Mouse (Mus musculus) CH12.LX (cell line): ENCODE measurements around the gene Cdr2. TPM values are rescaled to one million over a fixed set of nuclear protein-coding genes. Genes with fewer than 3 reads are reported as not detected.

Experiments
- DNase-seq: peaks from one replicate; pipeline ENCODE4 v3.0.0-alpha.2; 2013; ENCODE audit errors: extremely low read depth
- H3K27ac ChIP-seq: 2 replicates; pipeline ENCODE4 v1.5.1; 2012; ENCODE audit warnings: low read depth, mild to moderate bottlenecking, control low read depth, moderate library complexity; ENCODE audit not compliant: insufficient read depth
- H3K27me3 ChIP-seq: replicated peaks from 2 replicates; pipeline ENCODE3; 2012; ENCODE audit warnings: inconsistent platforms
- H3K36me3 ChIP-seq, 2 experiments: replicated peaks in 1 of 2; 2 replicates each; pipeline versions ENCODE3 to v1.6.1; 2012; ENCODE audit warnings: inconsistent platforms in 1 of 2, low read length in 1 of 2, mild to moderate bottlenecking in 1 of 2, mixed read lengths in 1 of 2, moderate library complexity in 1 of 2; ENCODE audit not compliant: control insufficient read depth in 1 of 2, insufficient read depth in 1 of 2
- H3K4me1 ChIP-seq, 2 experiments: 2 replicates each; pipeline ENCODE4 v1.6.1; 2012; ENCODE audit warnings: inconsistent platforms in 1 of 2, moderate library complexity in 1 of 2; ENCODE audit not compliant: insufficient read depth in 2 of 2, control insufficient read depth in 1 of 2
- H3K4me2 ChIP-seq: 2 replicates; pipeline ENCODE4 v1.6.1; 2012; ENCODE audit warnings: low read depth, mild to moderate bottlenecking, control low read depth; ENCODE audit not compliant: poor library complexity, insufficient read depth, severe bottlenecking
- H3K4me3 ChIP-seq, 3 experiments: fragments of 150-350 bp in 1 of 3; sonication (generic) in 1 of 3; replicated peaks in 1 of 3; 2 replicates each; pipeline versions ENCODE3 to v1.5.1; 2011 to 2012; ENCODE audit warnings: low read depth in 2 of 3, low read length in 2 of 3, mild to moderate bottlenecking in 2 of 3, moderate library complexity in 2 of 3, control low read depth in 1 of 3, improper control_type of control experiment in 1 of 3, inconsistent platforms in 1 of 3, mixed read lengths in 1 of 3; ENCODE audit not compliant: poor library complexity in 1 of 3
- H3K79me2 ChIP-seq: replicated peaks from 2 replicates; pipeline ENCODE4 v1.6.1; 2012; ENCODE audit warnings: mild to moderate bottlenecking, moderate library complexity; ENCODE audit not compliant: control insufficient read depth, poor library complexity, insufficient read depth, severe bottlenecking; ENCODE audit errors: extremely low read depth
- H3K9ac ChIP-seq: 2 replicates; pipeline ENCODE4 v1.6.1; 2012; ENCODE audit warnings: low read depth, mild to moderate bottlenecking, control low read depth, moderate library complexity; ENCODE audit not compliant: insufficient read depth
- H3K9me3 ChIP-seq: replicated peaks from 2 replicates; pipeline ENCODE3; 2012; ENCODE audit warnings: low read length, inconsistent platforms, mixed read lengths
- CHD2 ChIP-seq: IDR thresholded peaks from 2 replicates; pipeline ENCODE4 v1.6.1; 2011; ENCODE audit warnings: low read length, improper control_type of control experiment
- ELF1 ChIP-seq: IDR thresholded peaks from 2 replicates; pipeline ENCODE4 v1.6.1; 2014; ENCODE audit warnings: low read depth, mild to moderate bottlenecking, inconsistent platforms, low read length, improper control_type of control experiment
- EP300 ChIP-seq: IDR thresholded peaks from 2 replicates; pipeline ENCODE4 v1.6.1; 2011; ENCODE audit warnings: low read length, improper control_type of control experiment
- HCFC1 ChIP-seq: IDR thresholded peaks from 2 replicates; pipeline ENCODE4 v1.6.1; 2012; ENCODE audit warnings: low read depth, mild to moderate bottlenecking, inconsistent platforms, low read length, improper control_type of control experiment
- JUN ChIP-seq: IDR thresholded peaks from 2 replicates; pipeline ENCODE4 v1.6.1; 2011; ENCODE audit warnings: low read depth, mild to moderate bottlenecking, low read length, improper control_type of control experiment, moderate library complexity; ENCODE audit not compliant: insufficient read depth
- KAT2A ChIP-seq: IDR thresholded peaks from 2 replicates; pipeline ENCODE4 v1.6.1; 2012; ENCODE audit warnings: low read length, improper control_type of control experiment, inconsistent platforms; ENCODE audit not compliant: insufficient replicate concordance
- MAFK ChIP-seq: IDR thresholded peaks from 2 replicates; pipeline ENCODE4 v1.6.1; 2011; ENCODE audit warnings: low read length, improper control_type of control experiment; ENCODE audit not compliant: insufficient replicate concordance
- MAX ChIP-seq: IDR thresholded peaks from 2 replicates; pipeline ENCODE4 v1.6.1; 2011; ENCODE audit warnings: low read length, improper control_type of control experiment
- MEF2A ChIP-seq: IDR thresholded peaks from 2 replicates; pipeline ENCODE4 v1.6.1; 2014; ENCODE audit warnings: low read depth, mild to moderate bottlenecking, inconsistent platforms, low read length, improper control_type of control experiment, borderline replicate concordance
- MXI1 ChIP-seq: IDR thresholded peaks from 2 replicates; pipeline ENCODE4 v1.6.1; 2011; ENCODE audit warnings: mild to moderate bottlenecking, low read depth, low read length, improper control_type of control experiment
- MYC ChIP-seq: IDR thresholded peaks from 2 replicates; pipeline ENCODE4 v1.6.1; 2011; ENCODE audit warnings: low read depth, mild to moderate bottlenecking, improper control_type of control experiment, low read length
- NELFE ChIP-seq: IDR thresholded peaks from 2 replicates; pipeline ENCODE4 v1.6.1; 2011; ENCODE audit warnings: low read depth, low read length, improper control_type of control experiment
- POLR2A ChIP-seq: IDR thresholded peaks from 2 replicates; pipeline ENCODE4 v1.6.1; 2011; ENCODE audit warnings: low read depth, mild to moderate bottlenecking, improper control_type of control experiment, low read length
- POLR2AphosphoS2 ChIP-seq: IDR thresholded peaks from 2 replicates; pipeline ENCODE4 v1.6.1; 2011; ENCODE audit warnings: low read depth, low read length, improper control_type of control experiment
- RAD21 ChIP-seq: IDR thresholded peaks from 2 replicates; pipeline ENCODE4 v1.6.1; 2011; ENCODE audit warnings: low read depth, mild to moderate bottlenecking, low read length, improper control_type of control experiment, moderate library complexity
- RCOR1 ChIP-seq: conservative IDR thresholded peaks from 2 replicates; pipeline ENCODE4 v1.6.1; 2012; ENCODE audit warnings: low read depth, mild to moderate bottlenecking, inconsistent platforms, low read length, improper control_type of control experiment
- SIN3A ChIP-seq: IDR thresholded peaks from 2 replicates; pipeline ENCODE4 v1.6.1; 2012; ENCODE audit warnings: low read length, improper control_type of control experiment, inconsistent platforms
- SMC3 ChIP-seq: IDR thresholded peaks from 2 replicates; pipeline ENCODE4 v1.6.1; 2011; ENCODE audit warnings: low read depth, low read length, improper control_type of control experiment
- TBP ChIP-seq: conservative IDR thresholded peaks from 2 replicates; pipeline ENCODE4 v1.6.1; 2011; ENCODE audit warnings: low read depth, low read length, improper control_type of control experiment
- USF1 ChIP-seq: IDR thresholded peaks from 2 replicates; pipeline ENCODE4 v1.6.1; 2014; ENCODE audit warnings: low read depth, mild to moderate bottlenecking, inconsistent platforms, low read length, improper control_type of control experiment
- USF2 ChIP-seq: conservative IDR thresholded peaks from 2 replicates; pipeline ENCODE4 v1.6.1; 2011; ENCODE audit warnings: low read depth, low read length, improper control_type of control experiment
- ZKSCAN1 ChIP-seq: IDR thresholded peaks from 2 replicates; pipeline ENCODE4 v1.6.1; 2012; ENCODE audit warnings: low read depth, inconsistent platforms, low read length, improper control_type of control experiment, borderline replicate concordance
- dilution Hi-C: fragments of 300-500 bp; cut with MboI; formaldehyde crosslinking; loops from 2 replicates; pipeline ENCODE4 v1.14.3; 2020; ENCODE audit warnings: low sequenced_read_pairs; ENCODE audit not compliant: extremely low pct_unique_long_range_greater_than_20kb, extremely low pct_ligation_motif_present
- in situ Hi-C: fragments of 300-500 bp; cut with MboI; formaldehyde crosslinking; loops from 3 replicates; pipeline ENCODE4 v1.14.3; 2019; ENCODE audit warnings: low sequenced_read_pairs, low pct_ligation_motif_present, low pct_unique_long_range_greater_than_20kb, mixed read lengths
- polyA plus RNA-seq: library from polyadenylated mRNA; unstranded; fragments of >175 nt; gene quantifications from 2 replicates; pipeline ENCODE4 v1.2.1, GENCODE M21; 2012; ENCODE audit warnings: low read depth; ENCODE audit not compliant: insufficient read length
- total RNA-seq, 2 experiments: library from RNA; depleted of rRNA; stranded (reverse); fragments of 300-350 nt in 1 of 2; fragments of >200 nt in 1 of 2; gene quantifications; 2 replicates each; pipeline ENCODE4 v1.2.3; 2012 to 2014

Gene Cdr2
- total and polyA plus RNA-seq, 3 experiments = 5.7 to 9.5 (median 8.7) TPM

GRCm38 (mm10) chr7:120917592-120918461 is 64.3 kb downstream of the Cdr2 start, which contains the start of gene Polr3e (continued):
- TF ChIP-seq SMC3 = peak; percentile 85
- peak; percentile 56; the same call in 1 of the 2 replicates for TF ChIP-seq MYC
- peak; percentile 97 for TF ChIP-seq ELF1
- TF ChIP-seq POLR2A = peak; percentile 78
- peak; percentile 69 for TF ChIP-seq NELFE
- TF ChIP-seq RCOR1 = no peak
- TF ChIP-seq JUN = no peak
- TF ChIP-seq POLR2AphosphoS2 = no peak
- TF ChIP-seq RAD21 = peak; percentile 62
- TF ChIP-seq USF2 = no peak; the same call in 1 of the 2 replicates
- 0 out of 2 replicates have a peak, but pooled peaks have one; percentile 27 for TF ChIP-seq CHD2
- peak; percentile 78; the same call in 1 of the 2 replicates for TF ChIP-seq MEF2A
- TF ChIP-seq TBP = no peak
- peak; percentile 92 for TF ChIP-seq MAX
- TF ChIP-seq MAFK = peak; percentile 93; the same call in 1 of the 2 replicates
- TF ChIP-seq ZKSCAN1 = no peak
- TF ChIP-seq MXI1 = peak; percentile 99
- TF ChIP-seq EP300 = no peak
- TF ChIP-seq USF1 = peak; percentile 79
- peak; percentile 75; the same call in 1 of the 2 replicates for TF ChIP-seq KAT2A

GRCm38 (mm10) chr7:120917279-120917591 is 64.9 kb downstream of the Cdr2 start:
- no peak for TF ChIP-seq SIN3A
- TF ChIP-seq TBP = peak; percentile 99
- no peak for TF ChIP-seq HCFC1
- Histone ChIP-seq H3K27me3 (no peaks in the 10 kb centered on the region), H3K9ac (0 out of 2 replicates have a peak overlapping the region, but pooled peaks have one; percentile 29), H3K4me3 (peak overlapping the region; percentile 43 to 90 (median 60)), H3K36me3 (peaks cover 0 to 22% of the 10 kb centered on the region in 2 experiments), H3K79me2 (peaks cover 27% of the 10 kb centered on the region), H3K4me2 (no peak overlapping the region), H3K4me1 (peaks cover 0 to 32% of the 10 kb centered on the region in 2 experiments; a peak in 2 of 4 replicates), H3K27ac (no peak overlapping the region), H3K9me3 (no peaks in the 10 kb centered on the region)
- dilution Hi-C loops = no loop called here
- in situ Hi-C loops = no loop called here
- DNase-seq = no peak
